Mouse (Mus musculus) ES-E14 (cell line): Measurements from ENCODE around the gene Krtap3-1.

ENCODE experiments used
- CHD2 ChIP-seq: IDR thresholded peaks from 2 replicates; pipeline ENCODE4 v1.6.1; 2014; ENCODE audit warnings: mild to moderate bottlenecking, low read depth, low read length, inconsistent platforms
- HCFC1 ChIP-seq: IDR thresholded peaks from 2 replicates; pipeline ENCODE4 v1.6.1; 2012; ENCODE audit warnings: low read length, inconsistent platforms, borderline replicate concordance; ENCODE audit not compliant: insufficient read depth
- ZC3H11A ChIP-seq: IDR thresholded peaks from 2 replicates; pipeline ENCODE4 v1.6.1; 2012; ENCODE audit warnings: low read depth, mild to moderate bottlenecking, inconsistent platforms, low read length, borderline replicate concordance

DNA sequence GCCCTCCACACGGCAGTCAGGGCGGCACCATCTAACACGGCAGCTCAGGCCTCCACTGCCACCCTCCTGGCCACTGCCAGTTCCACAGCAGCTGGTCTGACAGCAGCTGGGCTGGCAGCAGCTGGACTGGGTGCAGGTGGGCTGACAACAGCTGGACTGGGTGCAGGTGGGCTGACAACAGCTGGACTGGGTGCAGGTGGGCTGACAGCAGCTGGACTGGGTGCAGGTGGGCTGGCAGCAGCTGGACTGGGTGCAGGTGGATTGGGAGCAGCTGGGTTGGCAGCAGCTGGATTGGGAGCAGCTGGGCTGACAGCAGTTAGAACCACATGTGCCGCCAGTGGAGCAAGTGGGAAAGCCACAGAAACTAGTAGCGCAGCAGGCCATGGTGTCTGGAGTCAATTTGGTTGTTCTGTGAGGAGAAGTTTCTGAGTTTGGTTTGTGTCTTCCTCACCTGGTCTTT lies 16.8 kb upstream of the Krtap3-1 start, which contains the start of gene Krtap1-4:
- no peak for TF ChIP-seq CHD2
- no peak for TF ChIP-seq HCFC1
- TF ChIP-seq ZC3H11A, result no peak
